Mouse (Mus musculus): ENCODE measurements around the gene Wdr91. TPM values are rescaled to one million over a fixed set of nuclear protein-coding genes. Genes with fewer than 3 reads are reported as not detected.

Wdr91 gene
- polyA plus RNA-seq (2017; shearing (Covaris generic)), result 10 to 100 TPM; 17.4 to 22.6 TPM

DNA sequence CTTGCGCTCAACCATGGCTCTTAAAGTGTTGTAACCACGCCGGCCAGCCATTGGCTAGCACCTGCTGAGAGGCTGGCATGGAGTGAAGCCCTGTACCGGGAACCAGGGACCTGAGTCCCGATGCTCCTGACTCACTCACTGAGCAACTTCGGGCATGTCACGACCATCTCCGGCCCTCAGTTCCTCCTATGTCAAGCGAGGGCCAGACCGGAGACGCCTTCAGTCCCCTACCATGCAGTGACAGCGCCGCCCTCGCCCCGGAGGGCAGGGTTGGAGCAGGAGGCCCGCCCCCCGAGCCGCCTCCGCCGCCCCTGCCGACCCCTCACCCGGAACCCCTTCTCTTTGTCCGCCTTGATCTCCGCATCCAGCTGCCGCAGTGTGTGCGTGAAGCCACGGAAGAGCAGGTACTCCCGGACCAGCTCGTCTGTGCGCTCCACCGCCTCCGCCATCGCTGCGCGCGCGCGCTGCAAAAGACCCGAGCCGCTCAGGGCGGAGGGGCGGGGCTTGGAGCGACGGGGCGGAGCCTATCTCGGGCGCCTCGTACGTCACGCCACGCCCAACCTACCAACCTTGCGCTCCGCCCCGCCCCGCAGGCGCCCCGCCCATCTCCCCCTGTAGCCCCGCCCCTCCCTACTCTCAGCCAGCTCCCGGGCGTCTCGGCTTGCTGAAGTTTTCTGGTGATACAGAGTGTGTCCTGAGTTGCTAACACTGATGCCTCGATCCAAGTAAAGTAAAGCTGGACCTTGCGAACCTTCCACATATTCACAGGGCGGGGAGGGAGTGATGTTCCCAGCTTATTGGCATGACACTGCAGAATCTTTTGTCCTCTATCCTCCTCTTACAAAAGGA, at the start of gene Wdr91:
Gene Wdr91, minus strand, starts transcription at position 506 of the 849 bp plus-strand sequence.

DNA sequence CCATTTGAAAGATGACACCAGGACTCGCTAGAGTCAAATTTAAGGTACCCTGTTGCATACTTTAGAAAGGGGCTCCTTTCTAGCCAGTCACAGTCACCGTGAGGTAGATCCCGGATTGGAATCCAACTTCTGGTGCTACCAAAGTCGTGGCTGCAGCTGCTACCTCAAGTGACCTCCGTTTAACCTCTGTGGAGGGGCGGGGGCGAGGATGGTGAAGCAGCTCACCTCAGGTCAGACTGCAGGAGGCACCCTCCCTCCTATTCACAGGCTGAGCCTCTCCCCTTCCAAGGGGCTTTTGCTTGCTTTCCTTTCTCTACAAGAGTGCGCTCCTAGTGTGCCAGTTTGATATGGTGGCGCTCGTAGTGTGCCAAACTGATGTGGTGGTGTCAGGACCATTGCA, 9.3 kb upstream of the Wdr91 start, which contains the start of gene Stra8:
Gene Stra8, plus strand, starts transcription at position 208 of the 400 bp plus-strand sequence.

DNA sequence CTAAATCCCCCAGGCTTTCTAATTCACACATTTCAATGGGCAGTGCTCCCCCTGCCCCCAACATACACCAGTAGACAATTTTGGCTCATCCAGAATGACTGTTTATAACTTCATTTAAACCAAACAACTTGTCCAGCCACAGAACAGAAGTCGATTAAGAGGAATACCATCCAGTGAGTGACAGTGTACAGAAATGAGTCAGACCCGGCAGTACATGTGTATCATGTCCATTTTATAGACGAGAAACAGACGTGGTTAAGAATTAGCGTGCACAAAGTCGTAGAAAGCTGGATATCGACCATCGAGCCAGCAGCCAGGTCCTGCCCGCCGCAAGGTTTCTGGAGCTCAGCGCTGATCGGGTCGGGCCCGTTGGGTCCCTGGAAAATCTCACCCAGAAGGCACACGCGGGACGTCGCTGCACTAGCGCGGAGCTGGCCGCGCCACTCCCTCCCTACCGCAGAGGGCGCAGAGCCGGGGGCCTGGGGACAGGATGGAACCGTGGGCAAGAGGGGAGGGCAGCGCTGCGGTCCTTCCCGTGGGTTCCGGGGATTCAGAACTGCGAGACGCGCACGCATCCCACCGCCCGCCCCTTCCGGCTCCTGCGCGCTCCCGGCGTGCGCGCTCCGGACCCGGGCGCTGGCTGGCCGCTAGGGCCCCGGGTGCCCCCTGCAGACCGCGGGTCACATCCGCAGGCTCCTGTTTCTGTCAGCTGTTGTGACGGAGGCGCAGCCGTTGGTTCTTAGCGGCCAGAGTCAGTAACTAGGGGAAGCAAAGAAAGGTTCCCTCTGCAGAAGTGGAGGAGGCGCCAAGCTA, 33.0 kb downstream of the Wdr91 start, which contains the start of gene Cyren:
Gene Cyren, minus strand, starts transcription at position 552 of the 813 bp plus-strand sequence.

DNA sequence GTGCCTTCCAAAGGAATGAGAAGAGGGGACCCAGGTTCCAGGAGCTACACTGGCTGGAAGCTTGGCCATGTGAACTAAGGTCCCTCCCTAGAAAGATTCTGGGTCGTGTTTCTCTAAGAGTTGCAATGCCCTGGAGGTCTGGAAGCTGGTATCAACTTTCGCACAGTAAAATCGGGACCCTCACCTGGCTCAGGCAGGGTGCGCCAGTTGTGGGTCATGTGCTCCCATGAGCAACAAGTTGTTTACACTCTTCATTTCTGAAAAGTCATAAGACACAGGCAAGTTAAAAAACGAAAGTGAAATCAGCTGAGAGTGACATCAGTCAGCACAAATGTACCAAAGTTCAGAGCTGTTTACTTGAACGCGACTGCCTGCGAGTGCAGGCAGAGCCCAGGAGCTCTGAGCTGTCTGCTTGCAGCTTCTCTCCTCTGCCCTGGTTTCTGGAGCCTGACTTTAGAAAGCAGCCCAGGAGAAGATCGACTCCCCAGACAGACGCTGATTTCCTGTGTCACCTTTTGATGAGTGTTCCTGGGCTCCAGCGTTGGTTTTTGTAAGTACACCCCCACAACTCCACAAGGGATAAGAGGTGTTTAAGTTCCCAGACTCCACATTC, 47.8 kb downstream of the Wdr91 start, which contains the start of gene Tmem140:
Gene Tmem140, plus strand, starts transcription at position 356 of the 613 bp plus-strand sequence.

Other genes with a start within 250 kb of the Wdr91 start
- 1 to 10 TPM; 1.6 to 1.9 TPM for gene Agbl3, start 130.4 kb downstream of the Wdr91 start, polyA plus RNA-seq (2017; shearing (Covaris generic))
- 10 to 100 TPM; 16.1 to 17.4 TPM for gene Tmem140, start 47.7 kb downstream of the Wdr91 start, polyA plus RNA-seq (2017; shearing (Covaris generic))
- 1 to 10 TPM; 9.4 to 9.7 TPM for gene Cyren, start 32.8 kb downstream of the Wdr91 start, polyA plus RNA-seq (2017; shearing (Covaris generic))
- 1 to 10 TPM in 1 of 2 experiments, under 1 TPM in 1; 0.13 to 1.2 TPM for gene Stra8, start 9.3 kb upstream of the Wdr91 start, polyA plus RNA-seq (2017; shearing (Covaris generic))
- gene Slc23a4, start 77.5 kb upstream of the Wdr91 start, polyA plus RNA-seq (2017; shearing (Covaris generic)), result 1 to 10 TPM in 1 of 2 experiments, under 1 TPM in 1; 0.29 to 1.8 TPM
- 10 to 100 TPM; 52.0 to 53.9 TPM for gene Cnot4, start 222.8 kb upstream of the Wdr91 start, polyA plus RNA-seq (2017; shearing (Covaris generic))